ENCODE assay signal across 15 mouse cellular contexts in genomic region chrX:166725761-166726503, GRCm38 (mm10).
"Had no signal": no experiment of that assay in that cellular context is flagged by ENCODE, and none has a peak within 500 bp of the region (broad histone marks: within the 10 kb centered on the region; RNA-seq: fewer than 3 reads in every experiment).

No protein-coding gene starts in this region.

- H3K27me3 ChIP-seq: liver, embryonic 15.5 days; megakaryocyte, embryonic 14.5 days; stomach, embryonic 15.5 days had no signal

- H3K36me3 ChIP-seq: liver, embryonic 15.5 days; midbrain, embryonic 13.5 days; stomach, embryonic 15.5 days had no signal

- H3K9ac ChIP-seq: liver, embryonic 15.5 days; midbrain, embryonic 13.5 days; stomach, embryonic 15.5 days had no signal

- H3K27ac ChIP-seq: left cerebral cortex, adult 2 months; liver, embryonic 15.5 days; macrophage; midbrain, embryonic 13.5 days; stomach, embryonic 15.5 days had no signal

- H3K9me3 ChIP-seq: liver, embryonic 15.5 days; megakaryocyte, embryonic 14.5 days; midbrain, embryonic 13.5 days; stomach, embryonic 15.5 days had no signal

- ATAC-seq: intestine, postnatal 0 days; midbrain, embryonic 13.5 days had no signal

- H3K4me3 ChIP-seq: left cerebral cortex, adult 2 months; liver, embryonic 15.5 days; megakaryocyte, embryonic 14.5 days; midbrain, embryonic 13.5 days; stomach, embryonic 15.5 days had no signal

- DNase-seq: kidney, adult 9 months; kidney, postnatal 25 days; lung, adult 2 months; lung, postnatal 10 days; right cerebral cortex, postnatal 14 days; thymus, adult 2 months; thymus, postnatal 25 days had no signal

- H3K4me1 ChIP-seq: liver, embryonic 15.5 days; stomach, embryonic 15.5 days had no signal

- H3K4me2 ChIP-seq: liver, embryonic 11.5 days; liver, embryonic 15.5 days; midbrain, embryonic 13.5 days; stomach, embryonic 15.5 days had no signal
